Mouse (Mus musculus): ENCODE measurements around the gene Tas2r138. TPM values are rescaled to one million over a fixed set of nuclear protein-coding genes. Genes with fewer than 3 reads are reported as not detected.

Tas2r138 gene
- total and polyA plus RNA-seq, 3 experiments = not detected

DNA sequence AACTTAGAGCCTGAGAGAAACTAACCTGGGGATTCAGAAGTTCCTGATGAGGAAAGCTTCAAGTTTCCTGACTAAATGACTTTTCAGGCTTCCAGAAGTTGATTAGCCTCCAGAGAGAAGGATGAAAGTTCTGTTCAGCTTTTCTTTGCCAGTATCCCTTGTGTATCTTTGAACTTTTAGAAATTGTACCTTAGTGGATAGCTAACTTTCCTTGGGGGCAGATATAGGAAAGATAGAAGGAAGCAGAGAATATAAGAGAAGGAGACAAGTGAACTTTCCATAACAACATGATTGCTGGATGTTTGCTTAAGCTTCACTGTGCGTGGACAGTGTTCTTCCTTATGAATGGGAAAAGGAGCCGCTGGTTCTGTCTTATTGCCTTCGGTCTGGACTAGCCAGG lies 43.9 kb downstream of the Tas2r138 start, which contains the start of gene Olfr460:
TSS of gene Olfr460 (plus strand) at position 301 of the 400 bp plus-strand sequence.
- Histone ChIP-seq H3K36me3 (replicated peaks in 1 of 2; ENCODE audit: control insufficient read depth in 1 of 2, insufficient read depth in 1 of 2, low read length in 1 of 2) (no peaks in the 10 kb centered on the region), H3K27me3 (replicated peaks) (no peaks in the 10 kb centered on the region), H3K4me1 (ENCODE audit: control insufficient read depth in 1 of 2, insufficient read depth in 2 of 2) (peaks cover 4 to 18% of the 10 kb centered on the region in 2 experiments; a peak in 3 of 4 replicates), H3K4me2 (ENCODE audit: insufficient read depth, low read depth, poor library complexity, severe bottlenecking) (no peak within 1 kb of the TSS), H3K9me3 (replicated peaks; ENCODE audit: low read length) (no peaks in the 10 kb centered on the region), H3K27ac (ENCODE audit: insufficient read depth, low read depth) (no peak within 1 kb of the TSS), H3K9ac (ENCODE audit: insufficient read depth, low read depth) (no peak within 1 kb of the TSS), H3K79me2 (replicated peaks; ENCODE audit: control insufficient read depth, extremely low read depth, insufficient read depth, poor library complexity, severe bottlenecking) (no peaks in the 10 kb centered on the region), H3K4me3 (replicated peaks in 1 of 3; ENCODE audit: low read depth in 2 of 3, low read length in 2 of 3, poor library complexity in 1 of 3) (no peak within 1 kb of the TSS)
- TF ChIP-seq NRF1 (IDR thresholded peaks at IDR 0.05; ENCODE audit: low read depth, low read length) (no peak), MYC (IDR thresholded peaks at IDR 0.05; ENCODE audit: low read depth, low read length) (no peak), RAD21 (IDR thresholded peaks at IDR 0.05; ENCODE audit: low read depth, low read length) (no peak), ELF1 (IDR thresholded peaks at IDR 0.05; ENCODE audit: low read depth, low read length) (no peak), ZKSCAN1 (IDR thresholded peaks at IDR 0.05; ENCODE audit: borderline replicate concordance, low read depth, low read length) (no peak), MAX (IDR thresholded peaks at IDR 0.05; ENCODE audit: low read length) (no peak), SIN3A (IDR thresholded peaks at IDR 0.05; ENCODE audit: low read length) (no peak), POLR2A (IDR thresholded peaks at IDR 0.05; ENCODE audit: low read depth, low read length) (no peak), KAT2A (IDR thresholded peaks at IDR 0.05; ENCODE audit: insufficient replicate concordance, low read length) (no peak), IRF4 (IDR thresholded peaks at IDR 0.05; ENCODE audit: low read depth, low read length) (no peak), ZNF384 (IDR thresholded peaks at IDR 0.05; ENCODE audit: low read depth, low read length) (no peak), JUND (conservative IDR thresholded peaks at IDR 0.05; ENCODE audit: low read depth, low read length) (no peak), GABPA (IDR thresholded peaks at IDR 0.05; ENCODE audit: insufficient replicate concordance, low read depth, low read length) (no peak), MAFK (IDR thresholded peaks at IDR 0.05; ENCODE audit: insufficient replicate concordance, low read length) (no peak), HCFC1 (IDR thresholded peaks at IDR 0.05; ENCODE audit: low read depth, low read length) (no peak), NELFE (IDR thresholded peaks at IDR 0.05; ENCODE audit: low read depth, low read length) (no peak), RCOR1 (conservative IDR thresholded peaks at IDR 0.05; ENCODE audit: low read depth, low read length) (no peak), USF1 (IDR thresholded peaks at IDR 0.05; ENCODE audit: low read depth, low read length) (no peak), EP300 (IDR thresholded peaks at IDR 0.05; ENCODE audit: low read length) (no peak), MAZ (IDR thresholded peaks at IDR 0.05; ENCODE audit: low read depth, low read length) (no peak)
- dilution Hi-C loops (cut with MboI; ENCODE audit: extremely low pct_ligation_motif_present, extremely low pct_unique_long_range_greater_than_20kb, low sequenced_read_pairs) = no loop called here
- no peak for DNase-seq (ENCODE audit: extremely low read depth)
- in situ Hi-C loops (cut with MboI; ENCODE audit: low pct_ligation_motif_present, low pct_unique_long_range_greater_than_20kb, low sequenced_read_pairs) = no loop called here

Other genes with a start within 250 kb of the Tas2r138 start
- gene E330009J07Rik, start 177.2 kb downstream of the Tas2r138 start, total RNA-seq (2012; rRNA removed) = 10.9 and 13.1 TPM in 2 replicates
- 21.6 and 22.0 TPM in 2 replicates for gene E330009J07Rik, start 177.2 kb downstream of the Tas2r138 start, total RNA-seq (2014; rRNA removed)
- gene E330009J07Rik, start 177.2 kb downstream of the Tas2r138 start, polyA plus RNA-seq (2012; ENCODE audit: insufficient read length, low read depth) = 11.6 and 12.3 TPM in 2 replicates
- gene Wee2, start 174.2 kb downstream of the Tas2r138 start, total RNA-seq (2012; rRNA removed) = not detected in 2 replicates
- not detected in 2 replicates for gene Wee2, start 174.2 kb downstream of the Tas2r138 start, total RNA-seq (2014; rRNA removed)
- not detected in 2 replicates for gene Wee2, start 174.2 kb downstream of the Tas2r138 start, polyA plus RNA-seq (2012; ENCODE audit: insufficient read length, low read depth)
- gene Ssbp1, start 142.0 kb downstream of the Tas2r138 start, total RNA-seq (2012; rRNA removed) = 70.2 and 84.1 TPM in 2 replicates
- gene Ssbp1, start 142.0 kb downstream of the Tas2r138 start, total RNA-seq (2014; rRNA removed) = 109 and 110 TPM in 2 replicates
- 118 and 147 TPM in 2 replicates for gene Ssbp1, start 142.0 kb downstream of the Tas2r138 start, polyA plus RNA-seq (2012; ENCODE audit: insufficient read length, low read depth)
- not detected in 2 replicates for gene Tas2r137, start 122.1 kb downstream of the Tas2r138 start, total RNA-seq (2012; rRNA removed)
- not detected in 2 replicates for gene Tas2r137, start 122.1 kb downstream of the Tas2r138 start, total RNA-seq (2014; rRNA removed)
- gene Tas2r137, start 122.1 kb downstream of the Tas2r138 start, polyA plus RNA-seq (2012; ENCODE audit: insufficient read length, low read depth) = not detected in 2 replicates
- gene Tas2r108, start 119.8 kb downstream of the Tas2r138 start, total RNA-seq (2012; rRNA removed) = not detected in 2 replicates
- not detected in 2 replicates for gene Tas2r108, start 119.8 kb downstream of the Tas2r138 start, total RNA-seq (2014; rRNA removed)
- gene Tas2r108, start 119.8 kb downstream of the Tas2r138 start, polyA plus RNA-seq (2012; ENCODE audit: insufficient read length, low read depth) = not detected in 2 replicates
- gene Prss37, start 93.8 kb downstream of the Tas2r138 start, total RNA-seq (2012; rRNA removed) = not detected in 2 replicates
- not detected in 2 replicates for gene Prss37, start 93.8 kb downstream of the Tas2r138 start, total RNA-seq (2014; rRNA removed)
- gene Prss37, start 93.8 kb downstream of the Tas2r138 start, polyA plus RNA-seq (2012; ENCODE audit: insufficient read length, low read depth) = not detected in 2 replicates
- gene Olfr461, start 58.3 kb downstream of the Tas2r138 start, total RNA-seq (2012; rRNA removed) = not detected in 2 replicates
- gene Olfr461, start 58.3 kb downstream of the Tas2r138 start, total RNA-seq (2014; rRNA removed) = not detected in 2 replicates
- not detected in 2 replicates for gene Olfr461, start 58.3 kb downstream of the Tas2r138 start, polyA plus RNA-seq (2012; ENCODE audit: insufficient read length, low read depth)
- gene Olfr460, start 43.8 kb downstream of the Tas2r138 start, total RNA-seq (2012; rRNA removed) = not detected in 2 replicates
- not detected in 2 replicates for gene Olfr460, start 43.8 kb downstream of the Tas2r138 start, total RNA-seq (2014; rRNA removed)
- not detected in 2 replicates for gene Olfr460, start 43.8 kb downstream of the Tas2r138 start, polyA plus RNA-seq (2012; ENCODE audit: insufficient read length, low read depth)
- 0.71 and 1.4 TPM in 2 replicates for gene Clec5a, start 27.5 kb downstream of the Tas2r138 start, total RNA-seq (2012; rRNA removed)
- 1.0 and 1.7 TPM in 2 replicates for gene Clec5a, start 27.5 kb downstream of the Tas2r138 start, total RNA-seq (2014; rRNA removed)
- gene Clec5a, start 27.5 kb downstream of the Tas2r138 start, polyA plus RNA-seq (2012; ENCODE audit: insufficient read length, low read depth) = 0.97 and 1.1 TPM in 2 replicates
- gene Mgam, start 15.5 kb upstream of the Tas2r138 start, total RNA-seq (2012; rRNA removed) = not detected in 2 replicates
- gene Mgam, start 15.5 kb upstream of the Tas2r138 start, total RNA-seq (2014; rRNA removed) = not detected in 2 replicates
- 0.04 and 0.06 TPM in 2 replicates for gene Mgam, start 15.5 kb upstream of the Tas2r138 start, polyA plus RNA-seq (2012; ENCODE audit: insufficient read length, low read depth)